Mouse (Mus musculus) stomach, postnatal 0 days (tissue): ENCODE results near the gene Rpl5.

Experiments used
- CTCF ChIP-seq: IDR thresholded peaks from 2 replicates; pipeline ENCODE4 v1.5.1; 2016; ENCODE audit warnings: antibody characterized with exemption, low read depth, mild to moderate bottlenecking, moderate library complexity
- EP300 ChIP-seq: optimal IDR thresholded peaks from 2 replicates; pipeline ENCODE3; 2016; ENCODE audit warnings: antibody characterized with exemption

DNA sequence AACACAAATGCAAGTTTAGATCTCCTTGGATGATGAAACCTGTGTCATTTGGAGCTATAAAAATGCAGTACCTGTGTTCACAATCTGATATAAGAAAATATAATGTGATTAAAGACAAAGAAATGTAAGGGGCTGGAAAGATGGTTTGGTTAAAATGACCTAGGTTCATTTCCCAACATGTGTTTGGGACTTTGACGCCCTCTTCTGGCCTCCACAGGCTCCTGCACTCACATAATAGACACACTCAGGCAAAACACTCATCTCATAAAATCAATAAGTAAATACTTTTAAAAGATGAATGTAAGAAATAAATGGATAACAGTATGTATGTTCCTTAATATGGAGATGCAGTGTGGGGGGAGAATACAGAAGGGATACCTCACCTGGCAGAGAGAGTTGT is 23.2 kb upstream of the Rpl5 start:
- no peak for TF ChIP-seq CTCF
- TF ChIP-seq EP300 = no peak
